ENCODE assay signal across 13 mouse cellular contexts in the genomic region with DNA sequence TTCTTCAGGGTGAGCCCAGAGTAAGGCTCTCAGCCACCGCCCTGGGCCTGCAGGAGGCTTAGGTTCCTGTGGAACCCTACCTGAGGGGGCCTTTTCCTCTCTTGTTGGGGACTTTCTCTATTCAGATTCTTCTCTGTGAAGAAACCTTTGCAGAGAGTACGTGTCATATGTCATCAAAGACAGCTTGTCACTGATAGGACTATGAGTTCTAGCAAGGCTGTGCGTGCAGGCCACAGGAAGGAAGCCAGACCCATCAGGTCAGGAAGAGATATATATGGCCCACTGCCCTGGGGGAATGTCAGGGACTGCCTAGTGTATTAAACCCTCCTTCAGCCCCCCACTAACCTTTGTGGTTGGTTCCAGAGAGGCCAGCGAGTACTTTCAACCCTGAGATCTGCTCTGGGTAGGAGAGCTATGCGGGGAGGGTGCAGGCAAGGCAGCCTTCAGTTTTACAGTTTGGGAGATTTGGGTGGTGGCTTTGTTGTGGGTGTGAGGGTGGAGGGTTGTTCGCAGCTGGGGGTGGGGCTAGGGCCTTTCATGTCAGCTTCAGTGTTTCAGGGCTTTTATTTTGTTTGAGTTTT. TPM values are rescaled to one million over a fixed set of nuclear protein-coding genes. Genes with fewer than 3 reads are reported as not detected.
DNase-seq lines count a peak whose midpoint lies in the region; ATAC-seq and TF ChIP-seq lines count a peak whose summit lies in the region.
"Had no signal": no experiment of that assay in that cellular context is flagged by ENCODE, and none has a peak within 500 bp of the region (broad histone marks: within the 10 kb centered on the region; RNA-seq: fewer than 3 reads in every experiment).

No protein-coding gene starts in this region.

- no peak for TF ChIP-seq EP300 in ES-Bruce4 (IDR thresholded peaks at IDR 0.05; ENCODE audit: insufficient read depth, low read depth, low read length)

- TF ChIP-seq CTCF in ES-Bruce4 (IDR thresholded peaks at IDR 0.05; ENCODE audit: low read depth, low read length): no peak

- H3K4me2 ChIP-seq in heart, embryonic 11.5 days: no peak overlapping the region
- H3K4me2 ChIP-seq in liver, embryonic 11.5 days: peak overlapping the region; percentile 6; the same call in 1 of the 2 replicates
- H3K4me2 ChIP-seq in hindbrain, embryonic 14.5 days (replicated peaks): no peak overlapping the region
- H3K4me2 ChIP-seq: forebrain, embryonic 13.5 days; lung, embryonic 15.5 days; neural tube, embryonic 13.5 days had no signal

- H3K9ac ChIP-seq in heart, embryonic 11.5 days (ENCODE audit: low read depth, low read length): no peak overlapping the region
- no peak overlapping the region for H3K9ac ChIP-seq in ES-Bruce4 (ENCODE audit: low read depth, poor library complexity, severe bottlenecking)
- no peak overlapping the region for H3K9ac ChIP-seq in liver, embryonic 11.5 days (ENCODE audit: low read depth, low read length)
- H3K9ac ChIP-seq in hindbrain, embryonic 14.5 days: no peak overlapping the region
- H3K9ac ChIP-seq: forebrain, embryonic 13.5 days; lung, embryonic 15.5 days; neural tube, embryonic 13.5 days had no signal

- peaks cover 18% of the 10 kb centered on the region for H3K4me1 ChIP-seq in heart, embryonic 10.5 days
- H3K4me1 ChIP-seq in heart, embryonic 11.5 days (ENCODE audit: control insufficient read depth, insufficient read depth, low read length): peaks cover 2% of the 10 kb centered on the region; the same call in 1 of the 2 replicates
- H3K4me1 ChIP-seq in ES-Bruce4 (ENCODE audit: control insufficient read depth, insufficient read depth, low read length): peaks cover 6% of the 10 kb centered on the region
- peaks cover 18% of the 10 kb centered on the region for H3K4me1 ChIP-seq in liver, embryonic 11.5 days (replicated peaks; ENCODE audit: control insufficient read depth, insufficient read depth, low read length)
- no peaks in the 10 kb centered on the region for H3K4me1 ChIP-seq in hindbrain, embryonic 14.5 days (replicated peaks; ENCODE audit: control insufficient read depth, insufficient read depth, low read length)
- no peaks in the 10 kb centered on the region for H3K4me1 ChIP-seq in embryonic facial prominence, embryonic 10.5 days
- H3K4me1 ChIP-seq: forebrain, embryonic 13.5 days; lung, embryonic 15.5 days had no signal

- peak overlapping the region; percentile 30; the same call in 1 of the 2 replicates for H3K27ac ChIP-seq in heart, embryonic 10.5 days
- H3K27ac ChIP-seq in heart, embryonic 11.5 days (ENCODE audit: low read depth, low read length): no peak overlapping the region
- H3K27ac ChIP-seq in ES-Bruce4 (ENCODE audit: insufficient read depth, low read length): peak overlapping the region; percentile 79
- H3K27ac ChIP-seq in liver, embryonic 11.5 days (ENCODE audit: low read depth, low read length): peak overlapping the region; percentile 51
- H3K27ac ChIP-seq in hindbrain, embryonic 14.5 days: no peak overlapping the region
- no peak overlapping the region for H3K27ac ChIP-seq in embryonic facial prominence, embryonic 10.5 days (replicated peaks)
- H3K27ac ChIP-seq: forebrain, embryonic 13.5 days; lung, embryonic 15.5 days; neural tube, embryonic 13.5 days had no signal

- no peak for ATAC-seq in heart, embryonic 11.5 days (replicated peaks; ENCODE audit: insufficient number of reproducible peaks, low FRiP score, low TSS enrichment)
- ATAC-seq in liver, embryonic 11.5 days (replicated peaks; ENCODE audit: low FRiP score): peak; percentile 67
- no peak for ATAC-seq in hindbrain, embryonic 14.5 days (ENCODE audit: low FRiP score)
- ATAC-seq: forebrain, embryonic 13.5 days had no signal

- WGBS in heart, embryonic 10.5 days: 58% methylated on average over 6 of the region's 6 CpGs
- WGBS in heart, embryonic 11.5 days (ENCODE audit: insufficient replicate concordance): 61% methylated on average over 6 of the region's 6 CpGs
- 39% methylated on average over 6 of the region's 6 CpGs for WGBS in liver, embryonic 11.5 days
- 90% methylated on average over 6 of the region's 6 CpGs for WGBS in hindbrain, embryonic 14.5 days
- WGBS in embryonic facial prominence, embryonic 10.5 days: 88% methylated on average over 6 of the region's 6 CpGs

- H3K36me3 ChIP-seq in heart, embryonic 10.5 days: peaks cover 85% of the 10 kb centered on the region
- peaks cover 12% of the 10 kb centered on the region; the same call in 1 of the 2 replicates for H3K36me3 ChIP-seq in heart, embryonic 11.5 days (ENCODE audit: control insufficient read depth, insufficient read depth, low read length)
- H3K36me3 ChIP-seq in ES-Bruce4 (ENCODE audit: control insufficient read depth, insufficient read depth, low read length, poor library complexity, severe bottlenecking): peaks cover 11% of the 10 kb centered on the region; the same call in 1 of the 2 replicates
- H3K36me3 ChIP-seq in liver, embryonic 11.5 days (ENCODE audit: control insufficient read depth, insufficient read depth, low read length): peaks cover 36% of the 10 kb centered on the region
- H3K36me3 ChIP-seq in splenic B cell, adult 2 months (ENCODE audit: control insufficient read depth, insufficient read depth, low read length, poor library complexity, severe bottlenecking): no peaks in the 10 kb centered on the region
- H3K36me3 ChIP-seq in hindbrain, embryonic 14.5 days (replicated peaks; ENCODE audit: control insufficient read depth, insufficient read depth): peaks cover 66% of the 10 kb centered on the region
- peaks cover 98% of the 10 kb centered on the region for H3K36me3 ChIP-seq in embryonic facial prominence, embryonic 10.5 days (replicated peaks)

- no peak for DNase-seq in heart, embryonic 10.5 days (ENCODE audit: low spot score)
- DNase-seq in liver, embryonic 11.5 days (ENCODE audit: low spot score): no peak
- DNase-seq in splenic B cell, adult 2 months (ENCODE audit: low read depth, low spot score): peak; percentile 28
- no peak for DNase-seq in left cerebral cortex, adult 18-20 months (ENCODE audit: low spot score in 2 of 2)
- DNase-seq in hindbrain, embryonic 14.5 days (ENCODE audit: low spot score): no peak
- DNase-seq in embryonic facial prominence, embryonic 10.5 days (ENCODE audit: low spot score): no peak
- DNase-seq: heart, adult 11 months; right cerebral cortex, postnatal 25 days had no signal

- no peaks in the 10 kb centered on the region for H3K27me3 ChIP-seq in heart, embryonic 10.5 days (ENCODE audit: insufficient read depth, poor library complexity, severe bottlenecking)
- no peaks in the 10 kb centered on the region for H3K27me3 ChIP-seq in heart, embryonic 11.5 days (ENCODE audit: control insufficient read depth, insufficient read depth, low read length)
- no peaks in the 10 kb centered on the region for H3K27me3 ChIP-seq in ES-Bruce4 (ENCODE audit: control insufficient read depth, insufficient read depth, low read length, poor library complexity, severe bottlenecking)
- H3K27me3 ChIP-seq in liver, embryonic 11.5 days (replicated peaks; ENCODE audit: control insufficient read depth, insufficient read depth, low read length): no peaks in the 10 kb centered on the region
- no peaks in the 10 kb centered on the region for H3K27me3 ChIP-seq in splenic B cell, adult 2 months (ENCODE audit: control insufficient read depth, insufficient read depth, low read length, poor library complexity, severe bottlenecking)
- no peaks in the 10 kb centered on the region for H3K27me3 ChIP-seq in hindbrain, embryonic 14.5 days (ENCODE audit: control insufficient read depth, insufficient read depth, low read length)
- no peaks in the 10 kb centered on the region for H3K27me3 ChIP-seq in embryonic facial prominence, embryonic 10.5 days (replicated peaks; ENCODE audit: low read depth, poor library complexity, severe bottlenecking)
- H3K27me3 ChIP-seq: forebrain, embryonic 13.5 days; lung, embryonic 15.5 days; neural tube, embryonic 13.5 days had no signal

- no peak for TF ChIP-seq POLR2A in ES-Bruce4 (IDR thresholded peaks at IDR 0.05; ENCODE audit: insufficient read depth, low read length)

- no peak overlapping the region for H3K4me3 ChIP-seq in heart, embryonic 10.5 days
- H3K4me3 ChIP-seq in heart, embryonic 11.5 days (ENCODE audit: low read depth, low read length): no peak overlapping the region
- no peak overlapping the region for H3K4me3 ChIP-seq in ES-Bruce4 (ENCODE audit: low read depth, low read length)
- no peak overlapping the region for H3K4me3 ChIP-seq in liver, embryonic 11.5 days (ENCODE audit: low read depth, low read length)
- no peak overlapping the region for H3K4me3 ChIP-seq in hindbrain, embryonic 14.5 days (replicated peaks; ENCODE audit: low read length)
- H3K4me3 ChIP-seq in embryonic facial prominence, embryonic 10.5 days: no peak overlapping the region
- H3K4me3 ChIP-seq: forebrain, embryonic 13.5 days; lung, embryonic 15.5 days; neural tube, embryonic 13.5 days had no signal

- no peaks in the 10 kb centered on the region for H3K9me3 ChIP-seq in heart, embryonic 10.5 days
- no peaks in the 10 kb centered on the region for H3K9me3 ChIP-seq in heart, embryonic 11.5 days (replicated peaks; ENCODE audit: control insufficient read depth, low read length)
- no peaks in the 10 kb centered on the region for H3K9me3 ChIP-seq in ES-Bruce4 (replicated peaks; ENCODE audit: control insufficient read depth, insufficient read depth, low read length, poor library complexity, severe bottlenecking)
- no peaks in the 10 kb centered on the region for H3K9me3 ChIP-seq in liver, embryonic 11.5 days (ENCODE audit: control insufficient read depth, low read length)
- H3K9me3 ChIP-seq in hindbrain, embryonic 14.5 days (ENCODE audit: control insufficient read depth, low read length): no peaks in the 10 kb centered on the region
- no peaks in the 10 kb centered on the region for H3K9me3 ChIP-seq in embryonic facial prominence, embryonic 10.5 days
- H3K9me3 ChIP-seq: forebrain, embryonic 13.5 days; lung, embryonic 15.5 days; neural tube, embryonic 13.5 days had no signal

RNA-seq across cellular contexts. Expression of a gene that starts 16.8 kb away (rescaled TPM):
- polyA plus RNA-seq in heart, embryonic 10.5 days (2016; fragmentation: Nextera tagmentation; extraction: Ambion mirVana): 9.5 and 12.5 TPM in 2 replicates
- polyA plus RNA-seq in heart, embryonic 11.5 days (2014; fragmentation: Nextera tagmentation; extraction: Ambion mirVana): 6.2 and 6.9 TPM in 2 replicates
- polyA plus RNA-seq in ES-Bruce4 (2011; ENCODE audit: insufficient read depth, insufficient read length, low read depth, missing spikeins): 21.6 and 22.6 TPM in 2 replicates
- 17.1 and 17.6 TPM in 2 replicates for polyA plus RNA-seq in liver, embryonic 11.5 days (2014; fragmentation: Nextera tagmentation; extraction: Ambion mirVana)
- total RNA-seq in left cerebral cortex, adult 18-20 months (2021): 1 to 10 TPM; 7.1 to 9.0 TPM
- polyA plus RNA-seq in hindbrain, embryonic 14.5 days (2014; fragmentation: Nextera tagmentation; extraction: Ambion mirVana): 3.6 and 4.5 TPM in 2 replicates
- 9.6 and 10.6 TPM in 2 replicates for polyA plus RNA-seq in embryonic facial prominence, embryonic 10.5 days (2016; fragmentation: Nextera tagmentation; extraction: Ambion mirVana)

RNA-seq across cellular contexts. Expression of a gene that starts 17.1 kb away (rescaled TPM):
- polyA plus RNA-seq in heart, embryonic 10.5 days (2016; fragmentation: Nextera tagmentation; extraction: Ambion mirVana): 7.4 and 8.3 TPM in 2 replicates
- polyA plus RNA-seq in heart, embryonic 11.5 days (2014; fragmentation: Nextera tagmentation; extraction: Ambion mirVana): 5.3 and 8.4 TPM in 2 replicates
- 8.2 and 9.4 TPM in 2 replicates for polyA plus RNA-seq in ES-Bruce4 (2011; ENCODE audit: insufficient read depth, insufficient read length, low read depth, missing spikeins)
- polyA plus RNA-seq in liver, embryonic 11.5 days (2014; fragmentation: Nextera tagmentation; extraction: Ambion mirVana): 5.3 and 6.9 TPM in 2 replicates
- 100 to 1,000 TPM; 762 to 804 TPM for total RNA-seq in left cerebral cortex, adult 18-20 months (2021)
- polyA plus RNA-seq in hindbrain, embryonic 14.5 days (2014; fragmentation: Nextera tagmentation; extraction: Ambion mirVana): 215 and 239 TPM in 2 replicates
- polyA plus RNA-seq in embryonic facial prominence, embryonic 10.5 days (2016; fragmentation: Nextera tagmentation; extraction: Ambion mirVana): 7.3 and 9.0 TPM in 2 replicates

RNA-seq across cellular contexts. Expression of a gene that starts 33.6 kb away (rescaled TPM):
- 40.3 and 43.8 TPM in 2 replicates for polyA plus RNA-seq in heart, embryonic 10.5 days (2016; fragmentation: Nextera tagmentation; extraction: Ambion mirVana)
- 33.4 and 40.9 TPM in 2 replicates for polyA plus RNA-seq in heart, embryonic 11.5 days (2014; fragmentation: Nextera tagmentation; extraction: Ambion mirVana)
- 74.1 and 84.2 TPM in 2 replicates for polyA plus RNA-seq in ES-Bruce4 (2011; ENCODE audit: insufficient read depth, insufficient read length, low read depth, missing spikeins)
- polyA plus RNA-seq in liver, embryonic 11.5 days (2014; fragmentation: Nextera tagmentation; extraction: Ambion mirVana): 46.0 and 50.4 TPM in 2 replicates
- total RNA-seq in left cerebral cortex, adult 18-20 months (2021): 100 to 1,000 TPM; 109 to 132 TPM
- polyA plus RNA-seq in hindbrain, embryonic 14.5 days (2014; fragmentation: Nextera tagmentation; extraction: Ambion mirVana): 44.1 and 44.7 TPM in 2 replicates
- polyA plus RNA-seq in embryonic facial prominence, embryonic 10.5 days (2016; fragmentation: Nextera tagmentation; extraction: Ambion mirVana): 50.5 and 50.6 TPM in 2 replicates

Comparison
In these comparisons a context has a peak if more than half of its experiments do, and no peak if none do; other contexts are left out.
1. H3K27ac ChIP-seq: peak in heart, embryonic 10.5 days (single experiment), ES-Bruce4 (single experiment) and liver, embryonic 11.5 days (single experiment); none in heart, embryonic 11.5 days (single experiment), hindbrain, embryonic 14.5 days (single experiment) and embryonic facial prominence, embryonic 10.5 days (single experiment).
2. RNA of a gene that starts 17.1 kb away (polyA plus RNA-seq): 215 to 239 TPM in hindbrain, embryonic 14.5 days; 7.3 to 9.0 TPM in embryonic facial prominence, embryonic 10.5 days, 7.4 to 8.3 TPM in heart, embryonic 10.5 days, 8.2 to 9.4 TPM in ES-Bruce4, 5.3 to 8.4 TPM in heart, embryonic 11.5 days and 5.3 to 6.9 TPM in liver, embryonic 11.5 days; every median in the first group is over 10 times any median in the second.